Mouse (Mus musculus): ENCODE measurements around the gene Nptx1.

DNA sequence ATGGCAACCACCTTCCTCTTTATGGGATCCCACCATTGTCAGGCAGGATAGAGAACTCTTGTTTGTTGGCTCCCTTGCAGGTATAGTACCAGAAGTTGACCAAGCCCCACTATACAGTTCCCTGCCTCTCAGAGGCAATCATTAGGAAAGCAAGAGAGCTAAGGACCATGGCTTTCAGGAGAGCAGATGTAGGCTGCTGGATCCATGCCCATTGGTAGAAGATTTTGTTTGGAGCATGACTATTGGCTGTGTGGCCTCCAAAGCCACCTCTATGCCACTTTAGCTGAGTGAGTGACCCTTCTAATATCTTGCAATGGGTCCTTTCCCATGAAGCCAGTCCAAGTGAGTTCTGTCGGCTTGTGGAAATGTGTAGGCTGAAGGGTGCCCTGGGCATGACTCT lies 28.2 kb downstream of the Nptx1 start:
- TF ChIP-seq GATA1 (IDR thresholded peaks at IDR 0.05; ENCODE audit: borderline replicate concordance, low read length) = no peak
- no peak for TF ChIP-seq FLI1 (IDR thresholded peaks at IDR 0.05; ENCODE audit: low read length)

Measured in megakaryocyte, embryonic 14.5 days (primary cell).